15 mouse cellular contexts compared by ENCODE assay signal in the genomic region with DNA sequence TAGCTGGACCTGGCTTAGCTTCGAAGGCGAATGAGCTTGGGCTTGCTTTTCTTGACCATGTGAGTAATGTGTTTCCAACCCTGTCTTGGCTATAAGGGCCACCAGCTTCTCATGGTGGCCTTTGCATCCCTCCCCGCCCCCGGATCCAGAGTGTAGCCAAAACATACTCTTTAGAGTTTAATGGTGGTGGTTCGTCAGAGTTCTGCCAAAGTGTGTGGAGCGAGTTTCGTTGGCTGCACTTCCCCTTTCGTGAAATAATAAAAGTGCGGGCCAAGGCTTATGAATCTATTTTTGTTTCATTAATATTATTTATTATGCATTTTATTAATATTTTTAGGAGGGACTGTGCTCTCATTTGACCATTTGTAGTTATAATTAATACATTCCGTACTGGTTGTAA. TPM values are rescaled to one million over a fixed set of nuclear protein-coding genes. Genes with fewer than 3 reads are reported as not detected.
DNase-seq lines count a peak whose midpoint lies in the region; ATAC-seq and TF ChIP-seq lines count a peak whose summit lies in the region.
"Had no signal": no experiment of that assay in that cellular context is flagged by ENCODE, and none has a peak within 500 bp of the region (broad histone marks: within the 10 kb centered on the region; RNA-seq: fewer than 3 reads in every experiment).

No protein-coding gene starts in this region.

- no peak overlapping the region for H3K9ac ChIP-seq in hindbrain, embryonic 11.5 days (ENCODE audit: low read depth, low read length)
- no peak overlapping the region for H3K9ac ChIP-seq in forebrain, embryonic 12.5 days
- H3K9ac ChIP-seq in midbrain, postnatal 0 days (replicated peaks; ENCODE audit: low read length, poor library complexity, severe bottlenecking), result no peak overlapping the region
- H3K9ac ChIP-seq: lung, embryonic 15.5 days had no signal

- no peak for DNase-seq in hindbrain, embryonic 10.5 days (ENCODE audit: low spot score)
- DNase-seq in hindbrain, embryonic 11.5 days (ENCODE audit: low spot score), result no peak
- DNase-seq in limb, embryonic 10.5 days (ENCODE audit: low spot score), result no peak
- DNase-seq in midbrain, postnatal 0 days (ENCODE audit: low spot score), result no peak
- DNase-seq in cerebellum, adult 11-12 months, result no peak
- DNase-seq in left cerebral cortex, adult 11 months (ENCODE audit: low spot score), result no peak
- no peak for DNase-seq in urinary bladder, postnatal 25 days (ENCODE audit: low spot score)
- DNase-seq: adrenal gland, postnatal 36 days; cerebellum, adult 2 months; heart, adult 2 months had no signal

- no peak for ATAC-seq in hindbrain, embryonic 11.5 days (ENCODE audit: low FRiP score)
- 0 out of 2 replicates have a peak, but pooled peaks have one; percentile 1 for ATAC-seq in forebrain, embryonic 12.5 days (ENCODE audit: low FRiP score)
- no peak for ATAC-seq in midbrain, postnatal 0 days (ENCODE audit: low FRiP score)

- no peaks in the 10 kb centered on the region for H3K9me3 ChIP-seq in hindbrain, embryonic 10.5 days
- H3K9me3 ChIP-seq in hindbrain, embryonic 11.5 days (ENCODE audit: control insufficient read depth, low read length), result no peaks in the 10 kb centered on the region
- H3K9me3 ChIP-seq in forebrain, embryonic 12.5 days, result no peaks in the 10 kb centered on the region
- no peaks in the 10 kb centered on the region for H3K9me3 ChIP-seq in limb, embryonic 10.5 days (replicated peaks)
- H3K9me3 ChIP-seq in midbrain, postnatal 0 days (ENCODE audit: low read length), result no peaks in the 10 kb centered on the region
- H3K9me3 ChIP-seq: lung, embryonic 15.5 days had no signal

- H3K36me3 ChIP-seq in hindbrain, embryonic 10.5 days, result peaks cover 2% of the 10 kb centered on the region; the same call in 1 of the 2 replicates
- H3K36me3 ChIP-seq in hindbrain, embryonic 11.5 days (ENCODE audit: control insufficient read depth, insufficient read depth, low read length), result peaks cover 2% of the 10 kb centered on the region; the same call in 1 of the 2 replicates
- 0 out of 2 replicates have a peak, but pooled peaks cover 9% of the 10 kb centered on the region for H3K36me3 ChIP-seq in forebrain, embryonic 12.5 days (replicated peaks)
- peaks cover 34% of the 10 kb centered on the region for H3K36me3 ChIP-seq in limb, embryonic 10.5 days
- no peaks in the 10 kb centered on the region for H3K36me3 ChIP-seq in midbrain, postnatal 0 days (ENCODE audit: insufficient read depth, low read length)
- H3K36me3 ChIP-seq: lung, embryonic 15.5 days had no signal

- H3K4me2 ChIP-seq in hindbrain, embryonic 11.5 days (replicated peaks; ENCODE audit: low read depth, low read length), result no peak overlapping the region
- H3K4me2 ChIP-seq in forebrain, embryonic 12.5 days, result peak overlapping the region; percentile 37
- H3K4me2 ChIP-seq in midbrain, postnatal 0 days (ENCODE audit: low read depth, low read length, poor library complexity, severe bottlenecking), result peak overlapping the region; percentile 19; the same call in 1 of the 2 replicates
- H3K4me2 ChIP-seq: lung, embryonic 15.5 days had no signal

- H3K27me3 ChIP-seq in hindbrain, embryonic 10.5 days (ENCODE audit: insufficient read depth, poor library complexity, severe bottlenecking), result peaks cover 5% of the 10 kb centered on the region; the same call in 1 of the 2 replicates
- H3K27me3 ChIP-seq in hindbrain, embryonic 11.5 days (ENCODE audit: control insufficient read depth, insufficient read depth, low read length), result no peaks in the 10 kb centered on the region
- H3K27me3 ChIP-seq in forebrain, embryonic 12.5 days, result no peaks in the 10 kb centered on the region
- no peaks in the 10 kb centered on the region for H3K27me3 ChIP-seq in limb, embryonic 10.5 days (ENCODE audit: low read depth, poor library complexity, severe bottlenecking)
- H3K27me3 ChIP-seq in midbrain, postnatal 0 days (ENCODE audit: insufficient read depth, low read length), result no peaks in the 10 kb centered on the region
- H3K27me3 ChIP-seq: lung, embryonic 15.5 days had no signal

- no peak for TF ChIP-seq CTCF in midbrain, postnatal 0 days (IDR thresholded peaks at IDR 0.05)

- no peak overlapping the region for H3K4me3 ChIP-seq in hindbrain, embryonic 10.5 days
- H3K4me3 ChIP-seq in hindbrain, embryonic 11.5 days (ENCODE audit: low read depth, low read length), result no peak overlapping the region
- H3K4me3 ChIP-seq in forebrain, embryonic 12.5 days (replicated peaks), result no peak overlapping the region
- no peak overlapping the region for H3K4me3 ChIP-seq in limb, embryonic 10.5 days
- no peak overlapping the region for H3K4me3 ChIP-seq in midbrain, postnatal 0 days (ENCODE audit: low read depth, low read length)
- H3K4me3 ChIP-seq: heart, adult 2 months; lung, embryonic 15.5 days had no signal

- 92% methylated on average over 10 of the region's 10 CpGs for WGBS in hindbrain, embryonic 10.5 days
- WGBS in hindbrain, embryonic 11.5 days, result 91% methylated on average over 10 of the region's 10 CpGs
- 76% methylated on average over 10 of the region's 10 CpGs for WGBS in forebrain, embryonic 12.5 days
- 90% methylated on average over 10 of the region's 10 CpGs for WGBS in limb, embryonic 10.5 days
- WGBS in midbrain, postnatal 0 days, result 80% methylated on average over 10 of the region's 10 CpGs

- H3K4me1 ChIP-seq in hindbrain, embryonic 10.5 days (replicated peaks), result peaks cover 71% of the 10 kb centered on the region
- H3K4me1 ChIP-seq in hindbrain, embryonic 11.5 days (replicated peaks; ENCODE audit: control insufficient read depth, insufficient read depth, low read length), result peaks cover 24% of the 10 kb centered on the region
- peaks cover 92% of the 10 kb centered on the region for H3K4me1 ChIP-seq in forebrain, embryonic 12.5 days
- peaks cover 72% of the 10 kb centered on the region for H3K4me1 ChIP-seq in limb, embryonic 10.5 days
- peaks cover 12% of the 10 kb centered on the region; the same call in 1 of the 2 replicates for H3K4me1 ChIP-seq in midbrain, postnatal 0 days (ENCODE audit: insufficient read depth, low read length)

- H3K27ac ChIP-seq in hindbrain, embryonic 10.5 days, result peak overlapping the region; percentile 59; the same call in 1 of the 2 replicates
- H3K27ac ChIP-seq in hindbrain, embryonic 11.5 days (ENCODE audit: low read depth, low read length), result no peak overlapping the region
- H3K27ac ChIP-seq in forebrain, embryonic 12.5 days, result peak overlapping the region; percentile 76
- H3K27ac ChIP-seq in limb, embryonic 10.5 days, result 0 out of 2 replicates have a peak overlapping the region, but pooled peaks have one; percentile 5
- H3K27ac ChIP-seq in midbrain, postnatal 0 days (ENCODE audit: low read depth, low read length), result no peak overlapping the region
- H3K27ac ChIP-seq: heart, adult 2 months had no signal

RNA-seq across cellular contexts. Expression of a gene that starts 21.4 kb away (rescaled TPM):
- 20.7 and 54.9 TPM in 2 replicates for polyA plus RNA-seq in hindbrain, embryonic 10.5 days (2016; fragmentation: Nextera tagmentation; extraction: Ambion mirVana)
- polyA plus RNA-seq in hindbrain, embryonic 11.5 days (2014; fragmentation: Nextera tagmentation; extraction: Ambion mirVana), result 66.6 and 71.7 TPM in 2 replicates
- 129 and 130 TPM in 2 replicates for polyA plus RNA-seq in forebrain, embryonic 12.5 days (2016; fragmentation: Nextera tagmentation; extraction: Ambion mirVana)
- 41.4 and 75.0 TPM in 2 replicates for polyA plus RNA-seq in limb, embryonic 10.5 days (2016; fragmentation: Nextera tagmentation; extraction: Ambion mirVana)
- 40.9 and 44.6 TPM in 2 replicates for total RNA-seq in midbrain, postnatal 0 days (2014; rRNA removed)
- 80.9 and 85.4 TPM in 2 replicates for polyA plus RNA-seq in midbrain, postnatal 0 days (2015; fragmentation: Nextera tagmentation; extraction: Ambion mirVana)
- polyA plus RNA-seq: C2C12 had no signal

RNA-seq across cellular contexts. Expression of a gene that starts 24.4 kb away (rescaled TPM):
- not detected in 2 replicates for polyA plus RNA-seq in hindbrain, embryonic 10.5 days (2016; fragmentation: Nextera tagmentation; extraction: Ambion mirVana)
- polyA plus RNA-seq in hindbrain, embryonic 11.5 days (2014; fragmentation: Nextera tagmentation; extraction: Ambion mirVana), result not detected in 2 replicates
- polyA plus RNA-seq in forebrain, embryonic 12.5 days (2016; fragmentation: Nextera tagmentation; extraction: Ambion mirVana), result not detected in 2 replicates
- polyA plus RNA-seq in limb, embryonic 10.5 days (2016; fragmentation: Nextera tagmentation; extraction: Ambion mirVana), result not detected in 2 replicates
- total RNA-seq in midbrain, postnatal 0 days (2014; rRNA removed), result not detected in 2 replicates
- polyA plus RNA-seq in midbrain, postnatal 0 days (2015; fragmentation: Nextera tagmentation; extraction: Ambion mirVana), result 0.38 TPM in 1 of 2 replicates, not detected in the other
- total RNA-seq: adrenal gland, postnatal 36 days; heart, adult 2 months had no signal
- polyA plus RNA-seq: C2C12; cerebellum, adult 2 months; erythroblast, embryonic 14.5 days; heart, adult 2 months; intestine, embryonic 14.5 days; lung, embryonic 15.5 days had no signal

Comparison
In these comparisons a context has a peak if more than half of its experiments do, and no peak if none do; other contexts are left out.
1. H3K27ac ChIP-seq: peak in hindbrain, embryonic 10.5 days (single experiment), forebrain, embryonic 12.5 days (single experiment) and limb, embryonic 10.5 days (single experiment); none in hindbrain, embryonic 11.5 days (single experiment) and midbrain, postnatal 0 days (single experiment).